Mouse (Mus musculus) megakaryocyte, adult 5-6 weeks (primary cell): Measurements from ENCODE around the gene Gprc6a. TPM values are rescaled to one million over a fixed set of nuclear protein-coding genes. Genes with fewer than 3 reads are reported as not detected.

Source experiments
- ATAC-seq: 2 replicates; pipeline ENCODE4 v1.8.0; 2016; ENCODE audit warnings: mild to moderate bottlenecking, inconsistent platforms; ENCODE audit not compliant: poor library complexity, severe bottlenecking
- total RNA-seq, 2 experiments: library from RNA; stranded (forward) in 1 of 2; stranded (reverse) in 1 of 2; fragments of 153-499, 151-499 nt in 1 of 2; fragments of 221-1000, 200-1000 nt in 1 of 2; gene quantifications; 2 replicates each; pipeline versions ENCODE4 v1.2.3 to v1.2.4; 2015 to 2017

Gene Gprc6a
- total RNA-seq, 2 experiments from 2014 or later = not detected

GRCm38 (mm10) chr10:51591574-51591973 lies 39.7 kb downstream of the Gprc6a start:
- ATAC-seq = no peak

- no peak for ATAC-seq
Observed at GRCm38 (mm10) chr10:51590139-51590574, 41.1 kb downstream of the Gprc6a start, which contains the start of gene Fam162b. Gene Fam162b (minus strand): TSS chr10:51590517.

GRCm38 (mm10) chr10:51584919-51585318 lies 46.3 kb downstream of the Gprc6a start:
- ATAC-seq = peak; percentile 70

- ATAC-seq = no peak
Observed at GRCm38 (mm10) chr10:51584378-51584777, 46.9 kb downstream of the Gprc6a start.

- peak; percentile 100 for ATAC-seq
Observed at GRCm38 (mm10) chr10:51571225-51571996, 59.9 kb downstream of the Gprc6a start.

Other genes with a start within 250 kb of the Gprc6a start
- gene Gm49339, start 150.8 kb downstream of the Gprc6a start, total RNA-seq (2015) = 18.4 and 53.3 TPM in 2 replicates
- gene Gm49339, start 150.8 kb downstream of the Gprc6a start, total RNA-seq (2017) = 25.7 and 36.4 TPM in 2 replicates
- gene Lilr4b, start 150.8 kb downstream of the Gprc6a start, total RNA-seq (2015) = 418 and 485 TPM in 2 replicates
- gene Lilr4b, start 150.8 kb downstream of the Gprc6a start, total RNA-seq (2017) = 237 and 284 TPM in 2 replicates
- gene Lilrb4a, start 140.5 kb downstream of the Gprc6a start, total RNA-seq (2015) = 925 and 1,007 TPM in 2 replicates
- 681 and 727 TPM in 2 replicates for gene Lilrb4a, start 140.5 kb downstream of the Gprc6a start, total RNA-seq (2017)
- gene Fam162b, start 40.9 kb downstream of the Gprc6a start, total RNA-seq (2015) = not detected in 2 replicates
- gene Fam162b, start 40.9 kb downstream of the Gprc6a start, total RNA-seq (2017) = not detected in 2 replicates
- not detected in 2 replicates for gene Rfx6, start 46.3 kb upstream of the Gprc6a start, total RNA-seq (2015)
- gene Rfx6, start 46.3 kb upstream of the Gprc6a start, total RNA-seq (2017) = not detected in 2 replicates